Mouse (Mus musculus) gonadal fat pad, adult 2 months (tissue): ENCODE results near the gene Gm49630. TPM values are rescaled to one million over a fixed set of nuclear protein-coding genes. Genes with fewer than 3 reads are reported as not detected.
"Not testable (repeated sequence)": the region's sequence is repeated elsewhere in the genome, so short reads cannot be mapped to it uniquely, and the experiment has no call there.

Experiments used
- DNase-seq: peaks from one replicate; pipeline ENCODE4 v3.0.0-alpha.2; 2012; ENCODE audit warnings: low read depth
- polyA plus RNA-seq: library from polyadenylated mRNA; depleted of rRNA; stranded (reverse); fragments of >200 nt; gene quantifications from 2 replicates; pipeline ENCODE4 v1.2.3, GENCODE M21; 2012; rRNA removed

The Gm49630 gene
- polyA plus RNA-seq, 1 experiment = 0.78 TPM

- not testable (repeated sequence) for DNase-seq
Measured at GRCm38 (mm10) chr17:7366676-7367374, 5.0 kb downstream of the Gm49630 start.

- DNase-seq = not testable (repeated sequence)
Measured at GRCm38 (mm10) chr17:7366265-7366664, 5.5 kb downstream of the Gm49630 start.

- not testable (repeated sequence) for DNase-seq
Measured at GRCm38 (mm10) chr17:7365615-7366014, 6.2 kb downstream of the Gm49630 start.

GRCm38 (mm10) chr17:7360749-7361465 is 10.9 kb downstream of the Gm49630 start:
- DNase-seq = not testable (repeated sequence)

- DNase-seq = not testable (repeated sequence)
Measured at GRCm38 (mm10) chr17:7359806-7360205, 12.0 kb downstream of the Gm49630 start.

- DNase-seq = not testable (repeated sequence)
Measured at GRCm38 (mm10) chr17:7352596-7352995, 19.2 kb downstream of the Gm49630 start, which contains the start of gene Ttll2. TSS of gene Ttll2 (minus strand) at chr17:7352696.

- not testable (repeated sequence) for DNase-seq
Measured at GRCm38 (mm10) chr17:7348765-7349164, 23.0 kb downstream of the Gm49630 start.

- DNase-seq = not testable (repeated sequence)
Measured at GRCm38 (mm10) chr17:7337381-7337780, 34.4 kb downstream of the Gm49630 start.

GRCm38 (mm10) chr17:7332745-7333144 is 39.0 kb downstream of the Gm49630 start:
- not testable (repeated sequence) for DNase-seq

GRCm38 (mm10) chr17:7326415-7326814 is 45.4 kb downstream of the Gm49630 start:
- DNase-seq = not testable (repeated sequence)

GRCm38 (mm10) chr17:7324346-7324745 is 47.4 kb downstream of the Gm49630 start, which contains the start of gene Tcp10a:
TSS of gene Tcp10a (plus strand) at chr17:7324646.
- DNase-seq = not testable (repeated sequence)

GRCm38 (mm10) chr17:7319789-7320188 is 52.0 kb downstream of the Gm49630 start:
- DNase-seq = not testable (repeated sequence)

- not testable (repeated sequence) for DNase-seq
Measured at GRCm38 (mm10) chr17:7315693-7316382, 55.9 kb downstream of the Gm49630 start.

- not testable (repeated sequence) for DNase-seq
Measured at GRCm38 (mm10) chr17:7306278-7307196, 65.2 kb downstream of the Gm49630 start.

Other genes starting within 250 kb of the Gm49630 start
- 12.3 and 15.0 TPM in 2 replicates for gene Rps6ka2, start 201.9 kb downstream of the Gm49630 start, polyA plus RNA-seq
- gene Tcp10a, start 47.3 kb downstream of the Gm49630 start, polyA plus RNA-seq = 0.57 and 1.5 TPM in 2 replicates
- 0.22 and 0.38 TPM in 2 replicates for gene Ttll2, start 19.3 kb downstream of the Gm49630 start, polyA plus RNA-seq
- 2.0 and 3.8 TPM in 2 replicates for gene Unc93a2, start 13.5 kb upstream of the Gm49630 start, polyA plus RNA-seq